Mouse (Mus musculus): ENCODE measurements around the gene Serpinb9c. TPM values are rescaled to one million over a fixed set of nuclear protein-coding genes. Genes with fewer than 3 reads are reported as not detected.
"Not testable (repeated sequence)": the region's sequence is repeated elsewhere in the genome, so short reads cannot be mapped to it uniquely, and the experiment has no call there.

Serpinb9c gene
- total RNA-seq (2018; cell fraction: chromatin; rRNA removed) = not detected
- not detected for total RNA-seq (2018; cell fraction: cytosol; rRNA removed)
- total RNA-seq (2018; cell fraction: nucleus; rRNA removed) = not detected
- polyA plus RNA-seq (2018) = not detected in 3 replicates

- no peaks in the 10 kb centered on the region for H3K79me2 ChIP-seq (ENCODE audit: inconsistent target)
- WGBS (ENCODE audit: missing documents) = 77% methylated on average over 4 of the region's 4 CpGs
- no peak within 1 kb of the TSS for H3K4me3 ChIP-seq (ENCODE audit: inconsistent target)
Observed at GRCm38 (mm10) chr13:33159642-33160041, at the start of gene Serpinb9c. Gene Serpinb9c, minus strand, starts transcription at chr13:33159742.

GRCm38 (mm10) chr13:33199740-33200139 is 40.2 kb upstream of the Serpinb9c start:
- H3K36me3 ChIP-seq (ENCODE audit: inconsistent target) = no peaks in the 10 kb centered on the region
- no peaks in the 10 kb centered on the region for H3K79me2 ChIP-seq (ENCODE audit: inconsistent target)
- WGBS (ENCODE audit: missing documents) = 58% methylated on average over 2 of the region's 2 CpGs
- H3K4me3 ChIP-seq (ENCODE audit: inconsistent target) = no peak overlapping the region
- H3K27ac ChIP-seq = no peak overlapping the region

More at GRCm38 (mm10) chr13:33159642-33160041, at the start of gene Serpinb9c:
- H3K36me3 ChIP-seq (ENCODE audit: inconsistent target) = no peaks in the 10 kb centered on the region
- no peak within 1 kb of the TSS for H3K27ac ChIP-seq

DNA sequence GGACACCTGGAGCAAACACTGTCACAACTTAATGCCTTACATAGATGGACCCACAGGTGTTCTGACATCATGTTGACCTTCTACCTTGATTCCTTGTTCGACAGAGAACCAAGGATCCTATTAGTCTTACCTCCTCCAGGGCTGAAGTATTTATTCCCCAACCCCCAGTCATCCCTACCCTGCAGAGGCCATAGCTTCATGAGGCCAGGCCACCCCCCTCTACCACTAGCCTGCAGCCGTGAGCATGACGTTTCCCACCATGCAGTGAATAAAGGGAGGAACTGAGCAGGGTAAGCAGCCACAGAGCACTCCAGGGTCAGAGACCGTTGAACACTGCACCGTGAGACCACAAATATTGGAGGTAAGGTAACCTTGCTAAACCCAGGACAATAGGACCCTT is 33.1 kb upstream of the Serpinb9c start, which contains the start of gene Serpinb9d:
TSS of gene Serpinb9d (plus strand) at position 301 of the 400 bp plus-strand sequence.
- Histone ChIP-seq H3K27ac (no peak within 1 kb of the TSS), H3K4me3 (ENCODE audit: inconsistent target) (no peak within 1 kb of the TSS), H3K79me2 (ENCODE audit: inconsistent target) (no peaks in the 10 kb centered on the region), H3K36me3 (ENCODE audit: inconsistent target) (no peaks in the 10 kb centered on the region)
- 85% methylated on average over 5 of the region's 5 CpGs for WGBS (ENCODE audit: missing documents)

DNA sequence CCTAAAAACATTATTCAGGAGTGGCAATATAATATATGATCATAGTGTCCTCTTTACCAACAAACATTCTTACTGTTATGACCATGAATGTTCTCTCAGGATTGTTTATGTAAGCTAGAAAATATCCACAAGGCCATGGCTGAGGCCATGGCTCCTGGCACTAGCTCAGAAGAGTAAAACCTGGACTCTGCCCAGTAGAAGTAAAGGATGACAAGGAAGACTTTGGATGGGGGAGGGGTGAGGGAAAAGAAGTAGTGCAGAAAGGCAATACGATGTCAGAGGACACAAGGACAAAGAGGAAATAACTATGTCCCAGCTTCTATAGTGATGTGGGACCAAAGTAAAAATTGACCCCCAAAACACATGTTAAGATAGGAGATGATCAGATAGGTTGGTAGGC is 30.9 kb upstream of the Serpinb9c start:
- not testable (repeated sequence) for H3K36me3 ChIP-seq (ENCODE audit: inconsistent target); H3K79me2 ChIP-seq (ENCODE audit: inconsistent target); H3K27ac ChIP-seq; H3K4me3 ChIP-seq (ENCODE audit: inconsistent target)
- 71% methylated on average over 1 of the region's 1 CpGs for WGBS (ENCODE audit: missing documents)

- H3K4me3 ChIP-seq (ENCODE audit: inconsistent target) = no peak overlapping the region
- WGBS (ENCODE audit: missing documents) = 83% methylated on average over 3 of the region's 3 CpGs
- H3K27ac ChIP-seq = no peak overlapping the region
Observed at GRCm38 (mm10) chr13:33141435-33141834, 18.1 kb downstream of the Serpinb9c start.

GRCm38 (mm10) chr13:33137717-33138116 is 21.8 kb downstream of the Serpinb9c start:
- Histone ChIP-seq H3K36me3 (ENCODE audit: inconsistent target) (no peaks in the 10 kb centered on the region), H3K79me2 (ENCODE audit: inconsistent target) (no peaks in the 10 kb centered on the region), H3K4me3 (ENCODE audit: inconsistent target) (no peak overlapping the region), H3K27ac (no peak overlapping the region)
- 88% methylated on average over 2 of the region's 2 CpGs for WGBS (ENCODE audit: missing documents)

More at GRCm38 (mm10) chr13:33141435-33141834, 18.1 kb downstream of the Serpinb9c start:
- Histone ChIP-seq H3K79me2 (ENCODE audit: inconsistent target) (no peaks in the 10 kb centered on the region), H3K36me3 (ENCODE audit: inconsistent target) (no peaks in the 10 kb centered on the region)

DNA sequence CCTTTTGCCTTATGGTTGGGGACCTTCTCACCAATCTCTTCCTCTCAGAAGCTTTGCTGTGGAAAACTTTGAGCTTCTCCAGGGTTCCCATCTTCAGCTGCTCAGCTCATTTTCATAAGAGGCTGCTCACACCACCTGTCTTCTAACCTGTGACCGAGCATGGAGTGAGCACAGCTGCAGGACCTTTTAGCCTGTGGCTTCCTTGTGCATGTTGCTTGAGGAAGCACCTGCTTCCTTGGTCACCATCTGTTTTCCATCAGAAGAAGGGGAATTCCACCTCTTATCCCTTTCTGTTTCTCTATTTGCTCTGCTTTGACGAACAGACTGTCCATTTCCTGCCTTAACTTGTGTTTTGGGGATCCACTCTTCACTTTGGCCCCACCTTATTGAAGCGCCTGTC is 46.5 kb downstream of the Serpinb9c start:
- H3K36me3 ChIP-seq (ENCODE audit: inconsistent target) = no peaks in the 10 kb centered on the region
- H3K27ac ChIP-seq = no peak overlapping the region
- 15% methylated on average over 3 of the region's 3 CpGs for WGBS (ENCODE audit: missing documents)
- no peak overlapping the region for H3K4me3 ChIP-seq (ENCODE audit: inconsistent target)
- H3K79me2 ChIP-seq (ENCODE audit: inconsistent target) = no peaks in the 10 kb centered on the region

GRCm38 (mm10) chr13:33105626-33106025 is 53.9 kb downstream of the Serpinb9c start:
- H3K27ac ChIP-seq = no peak overlapping the region
- no peaks in the 10 kb centered on the region for H3K36me3 ChIP-seq (ENCODE audit: inconsistent target)
- H3K79me2 ChIP-seq (ENCODE audit: inconsistent target) = no peaks in the 10 kb centered on the region
- H3K4me3 ChIP-seq (ENCODE audit: inconsistent target) = no peak overlapping the region

Other genes starting within 250 kb of the Serpinb9c start
- 3.7 to 12.9 TPM (median 6.1 TPM) in 3 replicates for gene Serpinb6b, start 194.5 kb downstream of the Serpinb9c start, polyA plus RNA-seq (2018)
- 5.1 to 13.2 TPM (median 9.9 TPM) in 3 replicates for gene Serpinb9, start 156.5 kb downstream of the Serpinb9c start, polyA plus RNA-seq (2018)
- gene Serpinb9b, start 132.3 kb downstream of the Serpinb9c start, polyA plus RNA-seq (2018) = 0.10 to 0.26 TPM in 2 of 3 replicates, not detected in the other
- gene Serpinb1b, start 81.2 kb downstream of the Serpinb9c start, polyA plus RNA-seq (2018) = 0.22 to 0.30 TPM in 2 of 3 replicates, not detected in the other
- gene Serpinb9d, start 33.2 kb upstream of the Serpinb9c start, polyA plus RNA-seq (2018) = not detected in 3 replicates
- gene Serpinb9e, start 89.9 kb upstream of the Serpinb9c start, polyA plus RNA-seq (2018) = not detected in 3 replicates
- gene Serpinb9f, start 164.3 kb upstream of the Serpinb9c start, polyA plus RNA-seq (2018) = not detected in 3 replicates
- gene Gm11397, start 236.0 kb upstream of the Serpinb9c start, polyA plus RNA-seq (2018) = not detected in 3 replicates